Mouse (Mus musculus): ENCODE measurements around the gene Sh3kbp1. TPM values are rescaled to one million over a fixed set of nuclear protein-coding genes. Genes with fewer than 3 reads are reported as not detected.

Gene Sh3kbp1
- polyA plus RNA-seq, 1 experiment from 2014 or later, result 36.9 TPM

GRCm38 (mm10) chrX:159840225-159840624 lies 213.2 kb downstream of the Sh3kbp1 start:
- WGBS, result 45% methylated on average over 7 of the region's 7 CpGs
- Histone ChIP-seq H3K9me3 (no peaks in the 10 kb centered on the region), H3K9ac (no peak overlapping the region), H3K4me3 (no peak overlapping the region), H3K4me1 (no peaks in the 10 kb centered on the region), H3K4me2 (no peak overlapping the region), H3K27ac (no peak overlapping the region), H3K27me3 (peaks cover 20% of the 10 kb centered on the region), H3K36me3 (no peaks in the 10 kb centered on the region)
- no peak for ATAC-seq (ENCODE audit: insufficient number of reproducible peaks, insufficient read depth, low FRiP score, low TSS enrichment, low read depth)

DNA sequence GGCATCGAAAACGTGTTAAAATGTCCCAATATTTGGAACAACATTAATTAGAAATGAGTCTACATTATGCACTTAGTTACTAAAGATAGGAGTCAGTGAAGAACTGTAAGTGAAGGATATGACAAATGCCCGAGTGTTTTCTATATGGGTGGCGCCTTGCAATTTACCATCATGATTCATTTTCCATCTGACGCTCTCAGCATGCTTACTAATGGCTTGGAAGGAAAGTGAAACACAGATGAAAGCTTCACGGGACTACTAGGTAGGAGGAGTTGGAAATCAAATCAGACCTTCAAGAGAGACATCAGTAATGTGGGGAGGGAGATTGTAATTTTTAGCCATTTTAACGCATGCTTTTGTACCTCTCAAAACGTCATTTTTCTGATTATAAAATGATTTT lies 223.7 kb downstream of the Sh3kbp1 start:
- Histone ChIP-seq H3K9ac (no peak overlapping the region), H3K9me3 (no peaks in the 10 kb centered on the region), H3K4me1 (no peaks in the 10 kb centered on the region), H3K27me3 (peaks cover 8% of the 10 kb centered on the region; the same call in 1 of the 2 replicates), H3K27ac (no peak overlapping the region), H3K4me3 (no peak overlapping the region), H3K4me2 (no peak overlapping the region), H3K36me3 (no peaks in the 10 kb centered on the region)
- 87% methylated on average over 8 of the region's 8 CpGs for WGBS
- ATAC-seq (ENCODE audit: insufficient number of reproducible peaks, insufficient read depth, low FRiP score, low TSS enrichment, low read depth), result no peak

DNA sequence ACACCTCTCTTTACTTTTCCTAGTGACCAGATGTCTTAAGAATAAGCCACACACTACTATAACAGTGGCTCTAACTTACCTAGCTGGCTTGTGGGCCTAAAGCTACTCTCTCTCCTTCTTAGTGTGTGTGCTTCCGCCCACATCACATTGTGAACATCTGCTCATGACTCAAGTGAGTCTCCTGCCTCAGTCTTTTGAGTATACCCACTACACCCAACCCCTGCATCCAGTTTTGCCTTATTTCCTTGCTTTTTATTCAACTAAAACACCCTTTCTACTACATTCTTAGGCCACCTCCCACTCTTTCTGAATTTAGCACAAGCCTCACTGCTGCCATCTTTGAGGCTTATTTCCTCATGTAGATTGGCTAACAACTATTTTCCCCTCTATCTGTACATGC lies 229.8 kb downstream of the Sh3kbp1 start:
- Histone ChIP-seq H3K9ac (no peak overlapping the region), H3K4me2 (no peak overlapping the region), H3K4me1 (no peaks in the 10 kb centered on the region), H3K27ac (no peak overlapping the region), H3K4me3 (no peak overlapping the region), H3K27me3 (peaks cover 26% of the 10 kb centered on the region), H3K36me3 (no peaks in the 10 kb centered on the region), H3K9me3 (no peaks in the 10 kb centered on the region)
- 83% methylated on average over 1 of the region's 1 CpGs for WGBS
- no peak for ATAC-seq (ENCODE audit: insufficient number of reproducible peaks, insufficient read depth, low FRiP score, low TSS enrichment, low read depth)

DNA sequence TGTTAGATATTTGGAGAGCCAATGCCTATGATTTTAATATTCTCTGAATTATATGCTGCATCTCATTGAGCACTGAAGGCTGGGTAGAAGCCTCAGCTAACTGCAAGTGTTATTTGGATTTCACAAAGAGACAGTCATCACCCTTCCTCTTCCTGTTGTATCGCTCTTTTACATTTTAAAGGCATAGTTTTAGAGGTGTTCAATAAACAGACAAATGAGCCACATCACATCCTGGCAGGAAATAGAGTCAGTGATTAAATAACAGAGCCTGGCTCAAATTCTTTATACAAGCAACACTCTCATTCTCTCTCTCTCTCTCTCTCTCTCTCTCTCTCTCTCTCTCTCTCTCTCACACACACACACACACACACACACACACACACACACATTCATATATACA lies 231.1 kb downstream of the Sh3kbp1 start:
- Histone ChIP-seq H3K9ac (no peak overlapping the region), H3K9me3 (no peaks in the 10 kb centered on the region), H3K27ac (no peak overlapping the region), H3K27me3 (peaks cover 32% of the 10 kb centered on the region), H3K4me1 (no peaks in the 10 kb centered on the region), H3K36me3 (no peaks in the 10 kb centered on the region), H3K4me2 (no peak overlapping the region), H3K4me3 (no peak overlapping the region)
- 85% methylated on average over 1 of the region's 1 CpGs for WGBS
- ATAC-seq (ENCODE audit: insufficient number of reproducible peaks, insufficient read depth, low FRiP score, low TSS enrichment, low read depth), result no peak

DNA sequence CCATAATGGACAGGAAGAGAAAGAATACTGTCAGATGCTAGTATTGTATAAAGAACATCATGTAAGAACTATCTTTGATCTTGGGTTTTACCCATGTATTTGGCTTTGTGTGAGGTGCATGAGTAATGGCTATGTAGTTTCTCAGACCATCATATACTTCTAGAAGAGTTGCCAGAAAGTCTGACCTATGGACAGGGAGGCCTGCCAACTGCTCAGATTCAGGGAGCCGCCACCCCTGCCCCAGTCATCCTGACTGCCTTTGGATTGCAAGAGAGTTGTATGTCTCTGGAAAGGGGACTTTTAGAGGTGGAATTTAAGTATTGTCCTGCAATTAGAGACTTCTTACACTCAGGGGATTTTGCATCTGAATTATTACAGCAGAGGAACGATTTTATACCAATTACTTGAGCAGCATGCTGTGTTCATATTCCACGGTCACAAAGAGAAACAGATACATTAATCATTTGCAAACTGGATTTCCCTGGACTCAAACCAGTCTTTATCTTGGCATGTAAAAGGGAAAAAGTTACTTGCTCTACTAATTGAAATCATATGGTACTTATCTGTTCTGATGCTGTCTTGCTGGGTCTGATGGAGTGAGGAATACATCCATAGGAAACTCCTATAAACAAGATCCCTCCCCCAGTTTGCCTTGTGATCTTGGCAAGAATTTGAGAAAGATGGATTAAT lies 233.9 kb downstream of the Sh3kbp1 start:
- peaks cover 40% of the 10 kb centered on the region for H3K27me3 ChIP-seq
- no peak for ATAC-seq (ENCODE audit: insufficient number of reproducible peaks, insufficient read depth, low FRiP score, low TSS enrichment, low read depth)
- H3K4me1 ChIP-seq, result no peaks in the 10 kb centered on the region
- no peaks in the 10 kb centered on the region for H3K9me3 ChIP-seq
- H3K4me3 ChIP-seq, result no peak overlapping the region
- no peak overlapping the region for H3K9ac ChIP-seq
- no peak overlapping the region for H3K27ac ChIP-seq
- H3K4me2 ChIP-seq, result no peak overlapping the region
- no peaks in the 10 kb centered on the region for H3K36me3 ChIP-seq
- 54% methylated on average over 3 of the region's 3 CpGs for WGBS

GRCm38 (mm10) chrX:159867660-159868059 lies 240.6 kb downstream of the Sh3kbp1 start:
- H3K4me2 ChIP-seq, result no peak overlapping the region
- H3K27ac ChIP-seq, result no peak overlapping the region
- no peaks in the 10 kb centered on the region for H3K36me3 ChIP-seq
- no peaks in the 10 kb centered on the region for H3K9me3 ChIP-seq
- no peak for ATAC-seq (ENCODE audit: insufficient number of reproducible peaks, insufficient read depth, low FRiP score, low TSS enrichment, low read depth)
- H3K9ac ChIP-seq, result no peak overlapping the region
- 74% methylated on average over 3 of the region's 3 CpGs for WGBS
- H3K4me3 ChIP-seq, result no peak overlapping the region
- H3K4me1 ChIP-seq, result no peaks in the 10 kb centered on the region
- peaks cover 39% of the 10 kb centered on the region for H3K27me3 ChIP-seq

GRCm38 (mm10) chrX:159872521-159872920 lies 245.4 kb downstream of the Sh3kbp1 start:
- peaks cover 32% of the 10 kb centered on the region for H3K27me3 ChIP-seq
- H3K9ac ChIP-seq, result no peak overlapping the region
- no peak overlapping the region for H3K4me3 ChIP-seq
- no peak overlapping the region for H3K4me2 ChIP-seq
- H3K36me3 ChIP-seq, result no peaks in the 10 kb centered on the region
- H3K9me3 ChIP-seq, result no peaks in the 10 kb centered on the region
- 69% methylated on average over 2 of the region's 2 CpGs for WGBS
- no peaks in the 10 kb centered on the region for H3K4me1 ChIP-seq
- H3K27ac ChIP-seq, result no peak overlapping the region
- ATAC-seq (ENCODE audit: insufficient number of reproducible peaks, insufficient read depth, low FRiP score, low TSS enrichment, low read depth), result no peak

DNA sequence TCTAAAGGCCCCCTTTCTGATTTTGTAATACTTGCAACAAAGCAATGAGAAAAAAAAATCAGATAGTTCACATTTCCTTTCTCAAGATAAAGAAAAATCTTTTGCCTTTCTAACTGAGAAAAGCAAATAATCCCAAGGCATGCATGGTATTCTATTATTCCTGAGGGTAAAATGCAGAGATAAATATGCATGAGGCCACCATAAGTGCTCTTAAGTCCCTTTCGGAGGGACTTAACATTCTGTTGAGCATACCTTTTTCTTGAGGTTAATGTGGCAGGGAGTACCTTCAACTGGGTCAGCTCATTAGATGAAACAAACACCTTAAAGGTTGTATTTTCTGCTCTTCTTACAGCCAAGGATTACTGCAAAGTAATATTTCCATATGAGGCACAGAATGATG lies 250.7 kb downstream of the Sh3kbp1 start:
- Histone ChIP-seq H3K36me3 (no peaks in the 10 kb centered on the region), H3K4me2 (no peak overlapping the region), H3K27me3 (peaks cover 35% of the 10 kb centered on the region), H3K9me3 (no peaks in the 10 kb centered on the region), H3K27ac (no peak overlapping the region), H3K9ac (no peak overlapping the region), H3K4me3 (no peak overlapping the region), H3K4me1 (no peaks in the 10 kb centered on the region)
- 80% methylated on average over 1 of the region's 1 CpGs for WGBS
- no peak for ATAC-seq (ENCODE audit: insufficient number of reproducible peaks, insufficient read depth, low FRiP score, low TSS enrichment, low read depth)

- Histone ChIP-seq H3K4me3 (no peak overlapping the region), H3K9me3 (no peaks in the 10 kb centered on the region), H3K4me2 (no peak overlapping the region), H3K36me3 (no peaks in the 10 kb centered on the region), H3K4me1 (no peaks in the 10 kb centered on the region), H3K27me3 (peaks cover 45% of the 10 kb centered on the region), H3K27ac (no peak overlapping the region), H3K9ac (no peak overlapping the region)
- 83% methylated on average over 3 of the region's 3 CpGs for WGBS
- no peak for ATAC-seq (ENCODE audit: insufficient number of reproducible peaks, insufficient read depth, low FRiP score, low TSS enrichment, low read depth)
Measured at GRCm38 (mm10) chrX:159879455-159879854, 252.4 kb downstream of the Sh3kbp1 start.

DNA sequence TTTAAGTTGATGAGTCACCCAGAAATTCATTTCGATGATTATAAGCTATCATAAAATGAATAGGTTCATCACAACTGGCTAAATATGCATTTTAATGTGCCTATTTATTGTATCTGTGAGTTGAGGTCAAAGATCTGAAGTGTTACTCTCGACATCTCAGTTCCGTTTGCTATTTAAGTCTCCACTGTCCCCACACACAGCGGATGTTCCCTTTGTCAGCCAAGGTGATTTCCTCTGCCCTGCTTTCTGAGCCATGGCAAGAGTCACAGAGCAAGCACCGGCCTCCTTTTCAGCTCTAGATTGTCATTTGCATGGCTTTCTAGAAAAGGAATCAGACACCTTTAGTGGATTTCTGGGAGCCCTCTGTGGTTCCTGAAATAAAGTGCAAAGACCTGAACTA lies 254.5 kb downstream of the Sh3kbp1 start:
- no peak overlapping the region for H3K4me2 ChIP-seq
- H3K27ac ChIP-seq, result no peak overlapping the region
- ATAC-seq (ENCODE audit: insufficient number of reproducible peaks, insufficient read depth, low FRiP score, low TSS enrichment, low read depth), result no peak
- no peaks in the 10 kb centered on the region for H3K4me1 ChIP-seq
- no peak overlapping the region for H3K9ac ChIP-seq
- 87% methylated on average over 5 of the region's 5 CpGs for WGBS
- H3K27me3 ChIP-seq, result peaks cover 57% of the 10 kb centered on the region
- no peaks in the 10 kb centered on the region for H3K36me3 ChIP-seq
- no peaks in the 10 kb centered on the region for H3K9me3 ChIP-seq
- H3K4me3 ChIP-seq, result no peak overlapping the region

DNA sequence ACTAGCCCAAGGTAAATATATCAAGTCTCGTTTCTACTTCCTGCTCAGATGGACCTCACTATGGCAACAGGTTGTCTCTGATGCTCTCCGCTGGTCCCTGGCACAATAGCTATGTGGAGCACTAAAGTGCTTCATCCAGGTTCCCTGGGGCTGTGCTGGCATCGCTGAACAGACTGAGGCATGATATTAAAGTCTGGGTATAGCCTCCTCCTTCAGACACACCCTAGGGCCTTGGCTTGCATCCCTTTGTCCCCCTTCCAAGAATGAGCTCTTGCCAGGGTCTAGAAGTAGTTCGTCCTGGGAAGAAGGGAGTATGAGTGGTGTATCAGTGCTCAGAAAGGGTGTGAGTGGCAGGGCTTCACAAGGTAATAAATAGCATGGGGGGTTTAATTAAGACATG lies 269.5 kb downstream of the Sh3kbp1 start:
- Histone ChIP-seq H3K4me3 (no peak overlapping the region), H3K4me1 (no peaks in the 10 kb centered on the region), H3K9ac (no peak overlapping the region), H3K27ac (no peak overlapping the region), H3K4me2 (no peak overlapping the region), H3K36me3 (no peaks in the 10 kb centered on the region), H3K27me3 (peaks cover 33% of the 10 kb centered on the region), H3K9me3 (no peaks in the 10 kb centered on the region)
- ATAC-seq (ENCODE audit: insufficient number of reproducible peaks, insufficient read depth, low FRiP score, low TSS enrichment, low read depth), result no peak
- 72% methylated on average over 4 of the region's 4 CpGs for WGBS

DNA sequence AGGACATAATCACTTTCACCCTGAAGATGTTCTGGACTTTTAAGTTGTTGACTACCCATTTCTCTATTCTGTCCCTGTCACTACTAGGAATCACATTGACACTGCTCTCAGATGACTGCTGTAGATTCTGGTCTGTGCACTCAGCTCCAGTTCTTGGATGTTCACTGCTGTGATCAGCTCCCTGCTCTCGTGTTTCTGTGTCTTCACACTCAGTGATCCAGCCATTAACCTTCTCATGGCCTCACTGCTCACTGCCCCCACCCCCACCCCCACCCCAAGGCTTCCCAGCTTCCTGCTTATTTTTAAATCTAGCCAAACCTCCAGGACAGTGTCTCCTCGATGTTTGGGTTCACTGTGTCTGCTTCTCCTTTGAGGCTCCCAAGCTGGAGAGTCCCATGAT lies 271.0 kb downstream of the Sh3kbp1 start:
- Histone ChIP-seq H3K27me3 (peaks cover 32% of the 10 kb centered on the region), H3K9me3 (no peaks in the 10 kb centered on the region), H3K4me3 (no peak overlapping the region), H3K36me3 (no peaks in the 10 kb centered on the region), H3K9ac (no peak overlapping the region), H3K27ac (no peak overlapping the region), H3K4me2 (no peak overlapping the region), H3K4me1 (no peaks in the 10 kb centered on the region)
- no peak for ATAC-seq (ENCODE audit: insufficient number of reproducible peaks, insufficient read depth, low FRiP score, low TSS enrichment, low read depth)
- 36% methylated on average over 2 of the region's 2 CpGs for WGBS

All from embryonic facial prominence, embryonic 13.5 days (tissue).